Mouse (Mus musculus) layer of hippocampus, adult 11-12 months (tissue): ENCODE results near the gene Pdzd4.

Experiments
- DNase-seq: peaks from one replicate; pipeline ENCODE4 v3.0.0; 2022; ENCODE audit warnings: low spot score

The Pdzd4 gene

GRCm38 (mm10) chrX:73824185-73825151 lies at the start of gene Pdzd4:
Gene Pdzd4, minus strand, starts transcription at chrX:73824969.
- DNase-seq, result peak; percentile 64

GRCm38 (mm10) chrX:73871956-73872355 lies 47.2 kb upstream of the Pdzd4 start:
- no peak for DNase-seq

GRCm38 (mm10) chrX:73871474-73871873 lies 46.7 kb upstream of the Pdzd4 start:
- no peak for DNase-seq

- no peak for DNase-seq
Measured at GRCm38 (mm10) chrX:73869334-73869733, 44.6 kb upstream of the Pdzd4 start.

- DNase-seq, result no peak
Measured at GRCm38 (mm10) chrX:73867852-73868251, 43.1 kb upstream of the Pdzd4 start.

GRCm38 (mm10) chrX:73867256-73867655 lies 42.5 kb upstream of the Pdzd4 start:
- DNase-seq, result no peak

GRCm38 (mm10) chrX:73864692-73865091 lies 39.9 kb upstream of the Pdzd4 start:
- no peak for DNase-seq

- DNase-seq, result no peak
Measured at GRCm38 (mm10) chrX:73855087-73855408, 30.3 kb upstream of the Pdzd4 start.

- no peak for DNase-seq
Measured at GRCm38 (mm10) chrX:73854326-73855086, 29.7 kb upstream of the Pdzd4 start.

- DNase-seq, result no peak
Measured at GRCm38 (mm10) chrX:73836691-73837090, 11.9 kb upstream of the Pdzd4 start.

GRCm38 (mm10) chrX:73835731-73836130 lies 11.0 kb upstream of the Pdzd4 start:
- no peak for DNase-seq

GRCm38 (mm10) chrX:73823747-73824146 lies 1.0 kb downstream of the Pdzd4 start:
- no peak for DNase-seq

GRCm38 (mm10) chrX:73816596-73817314 lies 8.0 kb downstream of the Pdzd4 start:
- no peak for DNase-seq

- DNase-seq, result no peak
Measured at GRCm38 (mm10) chrX:73815072-73815471, 9.7 kb downstream of the Pdzd4 start.

GRCm38 (mm10) chrX:73805814-73806213 lies 19.0 kb downstream of the Pdzd4 start:
- no peak for DNase-seq

- DNase-seq, result peak; percentile 67
Measured at GRCm38 (mm10) chrX:73798502-73798901, 26.3 kb downstream of the Pdzd4 start.

GRCm38 (mm10) chrX:73797511-73797910 lies 27.3 kb downstream of the Pdzd4 start:
- no peak for DNase-seq

- DNase-seq, result no peak
Measured at GRCm38 (mm10) chrX:73793505-73793904, 31.3 kb downstream of the Pdzd4 start.

- DNase-seq, result no peak
Measured at GRCm38 (mm10) chrX:73793039-73793438, 31.7 kb downstream of the Pdzd4 start.

- DNase-seq, result no peak
Measured at GRCm38 (mm10) chrX:73788501-73788900, 36.3 kb downstream of the Pdzd4 start.

- no peak for DNase-seq
Measured at GRCm38 (mm10) chrX:73787225-73787558, 37.6 kb downstream of the Pdzd4 start.

- DNase-seq, result peak; percentile 92
Measured at GRCm38 (mm10) chrX:73786364-73787224, 38.2 kb downstream of the Pdzd4 start, which contains the start of the genes Idh3g and Ssr4. Gene Idh3g, minus strand, starts transcription at chrX:73786897. Gene Ssr4, plus strand, starts transcription at chrX:73787028.
